Mouse (Mus musculus) CD4-positive helper T cell, adult 2 months (primary cell): ENCODE data around the gene Gm20716.

Experiments used
- DNase-seq: peaks from one replicate; pipeline ENCODE4 v3.0.0-alpha.2; 2012; ENCODE audit warnings: low read depth, missing footprints, low spot score

The Gm20716 gene

GRCm38 (mm10) chr2:168229116-168230025, 793 bp downstream of the Gm20716 start:
- peak; percentile 71 for DNase-seq

GRCm38 (mm10) chr2:168223326-168223725, 6.8 kb downstream of the Gm20716 start:
- DNase-seq = no peak

DNA sequence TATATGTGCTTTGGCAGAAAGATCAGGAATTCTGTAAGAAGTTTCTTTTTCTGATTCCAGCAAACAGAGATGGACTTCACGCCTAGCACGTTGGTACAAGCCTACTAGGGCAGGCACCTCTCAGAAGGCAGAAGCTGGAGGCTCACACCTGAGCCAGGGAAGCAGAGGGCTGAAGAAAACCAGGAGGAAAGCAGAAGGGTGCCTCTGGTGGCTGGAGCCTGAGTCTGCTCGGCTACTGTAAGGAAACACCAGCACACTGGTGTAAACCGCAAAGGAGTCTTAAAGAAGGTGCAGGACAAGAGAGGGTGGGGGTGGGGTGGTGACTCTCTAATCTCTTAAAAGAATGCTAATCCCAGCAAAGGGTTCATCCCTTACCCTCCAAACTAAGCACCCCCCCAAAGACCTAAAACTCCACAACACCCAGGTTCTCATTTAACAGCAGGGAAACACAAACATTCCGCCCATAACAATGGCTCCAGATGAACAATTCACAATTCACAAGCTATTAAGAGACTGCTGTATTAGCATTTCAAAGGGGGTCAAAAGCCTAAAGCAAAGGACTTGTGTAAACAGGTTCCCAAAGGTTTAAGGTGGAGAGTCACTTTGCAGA, 16.3 kb downstream of the Gm20716 start:
- DNase-seq = no peak

DNA sequence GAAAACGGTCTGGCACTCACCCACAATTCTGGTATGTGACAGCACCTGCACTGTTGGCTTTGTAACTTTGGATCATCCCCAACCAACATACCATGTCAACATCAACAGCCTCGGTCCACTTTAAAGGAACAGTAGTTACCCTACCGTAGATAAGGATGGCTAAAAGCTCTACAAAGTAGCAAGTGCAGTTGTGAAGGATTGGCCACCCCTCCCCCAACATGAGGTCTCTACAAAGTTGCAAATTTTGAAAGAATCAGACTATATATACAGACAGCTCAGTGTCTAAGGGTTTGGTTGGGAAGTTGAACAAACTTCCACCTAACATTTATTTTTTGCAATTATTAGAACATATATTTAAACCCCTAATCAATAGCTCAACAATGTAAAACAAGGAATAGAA, 22.3 kb downstream of the Gm20716 start:
- DNase-seq = no peak

GRCm38 (mm10) chr2:168206725-168207644, 23.2 kb downstream of the Gm20716 start, which contains the start of gene Adnp:
TSS of gene Adnp (minus strand) at chr2:168207112.
- DNase-seq = peak; percentile 98

DNA sequence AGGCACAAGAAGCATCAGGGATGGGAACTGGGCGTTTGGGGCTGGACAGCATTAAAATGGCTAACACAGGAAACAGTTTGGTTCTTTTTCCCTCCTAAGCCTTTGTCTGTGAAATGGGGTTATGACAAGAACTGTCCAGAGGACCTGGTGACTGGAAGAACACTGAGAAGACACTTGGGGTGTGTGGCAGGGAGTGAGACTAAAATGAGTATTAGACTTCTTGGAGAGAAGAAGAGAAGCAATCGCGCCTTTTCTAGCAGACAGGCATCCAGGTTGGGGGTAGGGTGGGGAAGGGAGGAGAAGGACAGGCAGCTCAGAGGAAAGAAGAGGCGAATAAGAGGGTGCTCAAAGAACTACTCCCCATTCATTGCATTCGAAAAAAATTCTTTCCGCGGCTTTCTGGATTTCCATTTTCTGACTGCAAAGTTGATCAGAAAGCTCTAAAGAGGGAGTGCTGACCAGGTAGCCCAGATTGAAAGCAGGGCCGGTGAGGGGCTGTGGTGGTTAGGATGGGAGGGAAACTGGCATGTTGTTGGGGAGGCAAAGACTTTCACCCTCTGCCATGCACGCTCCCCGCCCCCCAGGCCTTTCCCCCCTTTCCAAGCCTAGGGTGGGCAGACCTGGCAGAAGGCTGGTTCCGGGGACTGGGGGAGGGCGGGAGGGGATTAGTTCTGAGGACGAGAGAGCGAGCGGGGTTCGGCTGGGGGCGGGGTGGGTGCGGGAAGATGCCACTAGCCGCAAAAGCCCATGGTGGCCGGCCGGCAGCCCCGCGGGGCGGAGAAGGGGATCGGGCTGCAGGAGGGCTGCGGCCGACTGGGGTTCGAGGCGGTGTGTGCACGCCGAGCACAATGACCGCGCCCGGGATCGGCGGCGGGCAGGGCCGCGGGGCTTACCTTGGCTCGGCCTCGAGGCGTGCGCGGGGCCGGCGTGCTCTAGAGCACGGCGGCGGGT, 24.2 kb downstream of the Gm20716 start:
- DNase-seq = peak; percentile 51

DNA sequence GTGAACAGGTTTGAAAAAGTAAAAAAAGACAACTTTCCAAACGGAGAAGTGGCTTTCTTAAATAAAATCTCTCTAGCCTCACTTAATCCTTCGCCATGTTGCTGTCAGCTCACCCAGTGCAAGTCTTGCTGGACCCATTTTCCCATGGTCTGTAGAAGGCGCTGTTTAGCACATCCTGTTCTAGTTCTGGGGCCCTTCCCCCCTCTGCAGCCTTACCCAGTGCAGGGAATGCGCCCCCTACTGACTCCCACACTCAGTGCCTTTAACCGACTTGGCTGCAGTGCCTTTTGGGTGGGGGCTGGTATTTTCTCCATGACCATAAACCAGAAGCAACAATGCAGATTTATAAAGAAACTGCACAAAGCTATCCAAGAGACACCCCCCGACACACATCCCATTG, 24.9 kb downstream of the Gm20716 start:
- DNase-seq = peak; percentile 93

DNA sequence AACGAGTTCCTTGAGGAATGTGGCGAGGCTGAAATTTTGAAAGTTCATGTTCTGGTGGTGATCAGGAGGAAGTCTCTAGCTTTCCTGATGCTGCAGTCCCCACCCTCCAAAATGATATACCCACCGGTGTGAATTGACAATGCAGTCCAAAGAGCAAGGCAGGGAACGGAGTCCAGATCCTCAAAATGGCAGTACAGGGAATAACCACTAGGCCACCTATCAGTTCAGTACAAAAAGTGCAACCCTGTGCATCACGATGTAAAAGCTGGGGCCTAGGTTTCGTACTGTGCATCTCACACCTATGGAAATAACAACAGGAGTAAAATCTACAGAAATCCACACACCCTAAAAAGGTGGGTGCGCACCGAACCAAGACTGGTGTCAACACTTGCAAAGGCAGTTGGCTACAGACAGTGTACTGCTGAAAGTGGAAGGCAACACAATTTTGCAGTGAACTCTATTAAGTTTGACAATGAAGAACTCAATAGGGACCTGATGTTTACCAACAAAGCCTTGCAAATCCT, 25.6 kb downstream of the Gm20716 start:
- DNase-seq = no peak

GRCm38 (mm10) chr2:168200014-168200691, 30.0 kb downstream of the Gm20716 start:
- no peak for DNase-seq

DNA sequence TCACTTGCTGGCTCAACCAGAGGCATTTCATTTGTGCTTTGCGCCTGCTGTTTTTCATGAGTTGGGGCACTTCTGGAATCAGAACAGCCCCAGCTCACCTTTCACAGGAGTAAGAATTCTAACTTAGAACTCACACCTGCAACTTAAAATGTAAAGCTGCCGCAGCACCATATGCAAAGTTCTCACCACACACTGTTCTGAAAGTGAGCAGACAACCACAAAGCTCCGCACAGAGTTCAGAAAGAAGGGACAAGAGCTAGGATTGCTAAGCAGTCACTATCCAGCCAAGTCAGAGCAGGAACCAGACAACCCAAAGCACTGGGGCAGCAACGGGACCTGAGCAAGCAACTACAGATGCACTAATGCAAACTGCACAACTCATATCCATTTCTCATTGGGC, 30.7 kb downstream of the Gm20716 start:
- peak; percentile 14 for DNase-seq

- DNase-seq = no peak
Measured at GRCm38 (mm10) chr2:168198421-168198820, 31.7 kb downstream of the Gm20716 start.

- DNase-seq = no peak
Measured at GRCm38 (mm10) chr2:168195721-168196120, 34.4 kb downstream of the Gm20716 start.

DNA sequence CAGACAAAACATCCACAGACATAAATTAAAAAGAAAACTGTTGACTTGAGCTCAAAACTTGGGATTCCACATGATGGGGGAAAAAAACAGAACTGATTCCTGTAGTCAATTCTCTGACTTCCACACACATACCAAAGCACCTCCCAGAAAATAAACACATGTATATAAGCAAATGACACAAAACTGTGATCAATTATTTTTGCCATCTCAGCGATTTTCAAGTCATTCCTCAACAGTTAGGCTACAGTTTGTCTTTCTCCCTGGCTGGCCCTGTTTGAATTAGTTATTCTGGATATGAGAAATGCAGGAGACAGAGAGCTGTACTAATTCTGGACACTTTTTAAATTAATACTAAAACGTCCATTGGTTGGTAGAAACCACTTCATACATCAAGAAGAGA, 36.5 kb downstream of the Gm20716 start:
- DNase-seq = no peak

- no peak for DNase-seq
Measured at GRCm38 (mm10) chr2:168191856-168192255, 38.3 kb downstream of the Gm20716 start.

DNA sequence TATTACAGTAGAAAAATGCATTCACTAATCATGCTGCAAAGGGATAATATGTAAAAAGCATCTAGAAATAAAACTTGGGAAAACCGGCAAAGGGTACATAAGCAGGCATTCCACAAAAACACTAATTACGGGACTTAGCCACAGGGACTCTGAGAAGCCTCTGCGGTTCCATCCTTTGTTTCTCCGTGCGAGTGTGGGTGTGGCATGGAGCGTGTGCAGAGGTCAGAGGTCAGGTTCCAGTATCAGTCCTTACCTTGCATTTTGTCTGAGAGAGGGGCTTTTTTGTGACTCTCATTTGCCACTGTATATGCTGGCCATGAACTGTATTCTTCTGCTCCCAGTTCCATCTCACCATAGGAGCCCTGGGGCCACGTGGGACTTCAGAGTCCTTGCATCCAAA, 54.2 kb downstream of the Gm20716 start:
- no peak for DNase-seq

- peak; percentile 55 for DNase-seq
Measured at GRCm38 (mm10) chr2:168170167-168170685, 59.9 kb downstream of the Gm20716 start.

DNA sequence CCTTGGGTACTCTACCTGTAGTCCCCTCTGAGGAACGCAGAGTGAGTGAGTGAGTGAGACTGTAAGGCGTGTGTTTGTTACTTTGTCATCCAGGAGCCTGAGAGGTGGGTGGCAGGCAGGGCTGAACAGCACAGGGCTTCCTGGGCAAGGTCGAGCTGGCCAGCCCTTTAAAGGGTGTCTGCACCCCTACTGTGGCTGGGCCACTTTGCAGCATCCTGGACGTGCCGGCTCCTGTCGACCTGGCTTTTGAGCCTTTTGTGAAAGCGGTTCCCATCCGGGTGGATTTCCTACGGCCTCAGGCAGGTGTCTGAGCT, 60.4 kb downstream of the Gm20716 start:
- no peak for DNase-seq

DNA sequence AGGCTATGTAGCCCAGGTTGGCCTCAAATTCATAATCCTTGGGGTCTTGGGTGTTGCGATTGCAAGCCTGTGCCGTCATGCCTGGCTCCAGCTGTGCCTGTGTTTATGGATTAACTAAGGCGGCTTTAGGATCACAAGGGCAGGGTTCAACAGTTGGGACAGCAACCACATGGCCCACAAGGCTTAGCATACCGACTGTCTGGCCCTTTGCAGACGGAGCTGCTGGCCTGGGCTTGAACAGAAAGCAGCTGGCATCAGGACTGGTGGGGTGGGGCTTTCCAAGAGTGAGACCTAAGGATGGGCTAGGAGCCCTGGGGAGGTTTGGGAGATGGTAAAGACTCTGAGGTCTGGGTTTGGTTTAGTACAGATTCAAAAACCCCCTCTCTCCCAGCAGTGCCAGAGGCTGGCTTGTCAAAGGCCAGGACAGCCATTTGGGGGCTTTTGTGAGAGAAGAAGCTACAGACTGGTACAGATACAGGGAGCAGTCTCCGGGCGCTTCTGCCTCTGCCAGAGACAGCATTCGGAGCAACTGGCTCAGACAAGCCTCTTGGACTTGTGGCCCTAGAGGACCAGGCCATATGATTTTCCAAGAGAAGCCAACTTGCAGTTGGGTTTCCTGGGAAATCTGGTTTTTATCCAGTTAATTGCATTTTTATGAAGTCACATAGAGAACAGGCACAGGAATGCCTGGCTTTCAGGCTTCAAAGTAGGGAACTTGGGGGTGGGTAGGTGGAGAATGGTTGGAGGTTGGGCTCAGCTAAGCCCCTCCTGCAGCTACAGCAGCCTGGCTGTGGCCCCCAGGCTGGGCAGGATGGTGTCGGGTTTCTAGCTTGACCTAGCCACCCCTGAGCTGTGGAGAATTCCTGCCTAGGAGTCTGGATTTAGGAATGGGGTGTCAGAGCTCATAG, 61.0 kb downstream of the Gm20716 start:
- DNase-seq = no peak

DNA sequence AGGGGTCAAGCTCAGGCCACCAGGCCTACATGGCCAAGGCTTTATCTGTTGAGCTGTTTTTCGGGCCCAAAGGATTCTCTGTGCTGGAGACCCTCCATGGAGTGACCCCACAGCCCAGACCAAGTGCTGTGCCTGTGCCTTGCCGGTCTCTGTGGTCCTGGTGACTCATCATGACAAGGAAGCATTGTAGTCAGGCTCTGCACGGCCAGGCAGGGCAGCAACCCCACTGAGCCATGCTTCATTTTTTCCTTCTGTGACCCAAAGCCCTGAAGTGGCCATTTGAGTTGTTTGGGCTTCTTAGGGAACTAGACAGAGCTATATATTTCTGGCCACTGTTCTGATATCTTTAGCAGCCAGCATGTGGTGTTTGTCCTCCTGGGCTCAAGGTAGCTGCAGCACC, 62.4 kb downstream of the Gm20716 start:
- no peak for DNase-seq
